Mouse (Mus musculus) bone marrow macrophage, adult 2 months (primary cell): ENCODE measurements around the gene Atp5s.

ENCODE experiments used
- CTCF ChIP-seq: IDR thresholded peaks from 2 replicates; pipeline ENCODE4 v1.5.1; 2012; ENCODE audit warnings: low read depth, mild to moderate bottlenecking, low read length, moderate library complexity
- POLR2A ChIP-seq: IDR thresholded peaks from 2 replicates; pipeline ENCODE4 v1.6.1; 2012; ENCODE audit warnings: mild to moderate bottlenecking, low read depth, low read length, borderline replicate concordance

- TF ChIP-seq CTCF (no peak), POLR2A (no peak)
These were observed 41.6 kb downstream of the Atp5s start for GRCm38 (mm10) chr12:69766185-69766904.
